Mouse (Mus musculus): Measurements from ENCODE around the gene Psmg3. TPM values are rescaled to one million over a fixed set of nuclear protein-coding genes. Genes with fewer than 3 reads are reported as not detected.
A peak's percentile ranks its signal among the peaks of the same experiment; 100 is the strongest.

Psmg3 gene
- polyA plus RNA-seq, 1 experiment from 2014 or later: 44.6 TPM

- Histone ChIP-seq H3K27me3 (ENCODE audit: control insufficient read depth, insufficient read depth, low read length) (no peaks in the 10 kb centered on the region), H3K9me3 (replicated peaks; ENCODE audit: control insufficient read depth, low read length) (no peaks in the 10 kb centered on the region), H3K4me3 (ENCODE audit: low read length) (no peak overlapping the region), H3K4me2 (ENCODE audit: low read depth, low read length) (no peak overlapping the region), H3K4me1 (ENCODE audit: control insufficient read depth, insufficient read depth, low read length) (no peaks in the 10 kb centered on the region), H3K9ac (ENCODE audit: low read length) (no peak overlapping the region), H3K27ac (ENCODE audit: low read length) (no peak overlapping the region), H3K36me3 (ENCODE audit: control insufficient read depth, insufficient read depth) (no peaks in the 10 kb centered on the region)
- 73% methylated on average over 7 of the region's 7 CpGs for WGBS
- ATAC-seq (replicated peaks; ENCODE audit: extremely low read depth, insufficient read depth, low FRiP score): no peak
Measured at GRCm38 (mm10) chr5:139835706-139836105, 9.0 kb upstream of the Psmg3 start.

DNA sequence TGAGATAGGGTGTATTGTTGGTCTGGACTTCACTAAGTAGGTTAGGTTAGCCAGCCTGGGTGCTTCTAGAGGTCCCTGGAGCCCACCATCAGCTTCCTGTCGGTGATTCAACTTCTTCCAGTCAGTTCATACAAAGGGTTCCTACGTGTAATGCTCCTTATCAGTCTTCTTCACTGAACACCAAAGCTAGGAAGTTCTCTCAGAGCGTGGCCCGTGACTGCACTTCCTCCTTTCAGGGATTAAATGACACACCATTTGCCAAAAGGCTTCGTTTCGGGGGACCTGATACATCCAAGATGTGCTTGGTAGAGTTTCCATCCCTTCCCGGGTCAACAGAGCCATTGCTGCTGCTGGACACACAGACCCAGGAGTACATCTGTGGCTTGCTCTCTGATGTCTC lies 5.4 kb upstream of the Psmg3 start:
- Histone ChIP-seq H3K4me3 (ENCODE audit: low read length) (no peak overlapping the region), H3K4me1 (ENCODE audit: control insufficient read depth, insufficient read depth, low read length) (no peaks in the 10 kb centered on the region), H3K9ac (ENCODE audit: low read length) (no peak overlapping the region), H3K9me3 (replicated peaks; ENCODE audit: control insufficient read depth, low read length) (no peaks in the 10 kb centered on the region), H3K27me3 (ENCODE audit: control insufficient read depth, insufficient read depth, low read length) (no peaks in the 10 kb centered on the region), H3K4me2 (ENCODE audit: low read depth, low read length) (no peak overlapping the region), H3K36me3 (ENCODE audit: control insufficient read depth, insufficient read depth) (no peaks in the 10 kb centered on the region), H3K27ac (ENCODE audit: low read length) (no peak overlapping the region)
- ATAC-seq (replicated peaks; ENCODE audit: extremely low read depth, insufficient read depth, low FRiP score): no peak
- 52% methylated on average over 7 of the region's 7 CpGs for WGBS

GRCm38 (mm10) chr5:139830734-139831133 lies 4.0 kb upstream of the Psmg3 start:
- H3K4me1 ChIP-seq (ENCODE audit: control insufficient read depth, insufficient read depth, low read length): peaks cover 4% of the 10 kb centered on the region
- H3K9ac ChIP-seq (ENCODE audit: low read length): no peak overlapping the region
- H3K27ac ChIP-seq (ENCODE audit: low read length): no peak overlapping the region
- no peak overlapping the region for H3K4me2 ChIP-seq (ENCODE audit: low read depth, low read length)
- H3K27me3 ChIP-seq (ENCODE audit: control insufficient read depth, insufficient read depth, low read length): no peaks in the 10 kb centered on the region
- H3K9me3 ChIP-seq (replicated peaks; ENCODE audit: control insufficient read depth, low read length): no peaks in the 10 kb centered on the region
- no peak for ATAC-seq (replicated peaks; ENCODE audit: extremely low read depth, insufficient read depth, low FRiP score)
- no peak overlapping the region for H3K4me3 ChIP-seq (ENCODE audit: low read length)
- H3K36me3 ChIP-seq (ENCODE audit: control insufficient read depth, insufficient read depth): no peaks in the 10 kb centered on the region
- 75% methylated on average over 3 of the region's 3 CpGs for WGBS

- Histone ChIP-seq H3K4me2 (ENCODE audit: low read depth, low read length) (no peak overlapping the region), H3K27ac (ENCODE audit: low read length) (no peak overlapping the region), H3K27me3 (ENCODE audit: control insufficient read depth, insufficient read depth, low read length) (no peaks in the 10 kb centered on the region), H3K4me1 (ENCODE audit: control insufficient read depth, insufficient read depth, low read length) (peaks cover 11% of the 10 kb centered on the region), H3K36me3 (ENCODE audit: control insufficient read depth, insufficient read depth) (no peaks in the 10 kb centered on the region), H3K9me3 (replicated peaks; ENCODE audit: control insufficient read depth, low read length) (no peaks in the 10 kb centered on the region), H3K9ac (ENCODE audit: low read length) (no peak overlapping the region), H3K4me3 (ENCODE audit: low read length) (no peak overlapping the region)
- WGBS: 66% methylated on average over 13 of the region's 13 CpGs
- no peak for ATAC-seq (replicated peaks; ENCODE audit: extremely low read depth, insufficient read depth, low FRiP score)
Measured at GRCm38 (mm10) chr5:139829384-139829783, 2.7 kb upstream of the Psmg3 start.

DNA sequence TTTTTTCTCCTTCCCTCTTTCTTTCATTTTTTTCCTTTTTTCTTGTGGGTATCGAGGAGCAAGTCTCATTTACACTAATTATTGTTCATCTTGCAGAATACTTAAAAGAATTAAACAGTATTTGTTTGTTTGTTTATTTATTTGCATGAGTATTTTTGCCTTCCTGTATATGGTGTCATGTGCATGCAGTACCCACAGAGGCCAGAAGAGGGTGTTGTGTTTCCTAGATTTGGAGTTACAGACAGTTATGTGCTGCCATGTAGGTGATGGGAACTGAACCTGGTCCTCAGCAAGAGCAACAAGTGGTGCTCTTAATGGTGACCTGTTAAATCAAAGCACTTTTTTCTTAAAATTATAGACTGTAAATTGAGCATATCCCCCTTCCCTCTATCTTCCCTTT lies 908 bp upstream of the Psmg3 start:
- Histone ChIP-seq H3K9me3 (replicated peaks; ENCODE audit: control insufficient read depth, low read length) (no peaks in the 10 kb centered on the region), H3K4me2 (ENCODE audit: low read depth, low read length) (no peak overlapping the region), H3K36me3 (ENCODE audit: control insufficient read depth, insufficient read depth) (peaks cover 10% of the 10 kb centered on the region), H3K4me3 (ENCODE audit: low read length) (no peak overlapping the region), H3K27me3 (ENCODE audit: control insufficient read depth, insufficient read depth, low read length) (no peaks in the 10 kb centered on the region), H3K9ac (ENCODE audit: low read length) (no peak overlapping the region), H3K4me1 (ENCODE audit: control insufficient read depth, insufficient read depth, low read length) (peaks cover 11% of the 10 kb centered on the region), H3K27ac (ENCODE audit: low read length) (no peak overlapping the region)
- ATAC-seq (replicated peaks; ENCODE audit: extremely low read depth, insufficient read depth, low FRiP score): no peak
- 92% methylated on average over 1 of the region's 1 CpGs for WGBS

- Histone ChIP-seq H3K4me2 (ENCODE audit: low read depth, low read length) (peak overlapping the region; percentile 88), H3K27ac (ENCODE audit: low read length) (no peak overlapping the region), H3K27me3 (ENCODE audit: control insufficient read depth, insufficient read depth, low read length) (no peaks in the 10 kb centered on the region), H3K36me3 (ENCODE audit: control insufficient read depth, insufficient read depth) (peaks cover 14% of the 10 kb centered on the region), H3K9ac (ENCODE audit: low read length) (peak overlapping the region; percentile 91), H3K4me3 (ENCODE audit: low read length) (peak overlapping the region; percentile 93), H3K4me1 (ENCODE audit: control insufficient read depth, insufficient read depth, low read length) (peaks cover 11% of the 10 kb centered on the region), H3K9me3 (replicated peaks; ENCODE audit: control insufficient read depth, low read length) (no peaks in the 10 kb centered on the region)
- ATAC-seq (replicated peaks; ENCODE audit: extremely low read depth, insufficient read depth, low FRiP score): no peak
- 40% methylated on average over 11 of the region's 11 CpGs for WGBS
Measured at GRCm38 (mm10) chr5:139825947-139826346, 738 bp downstream of the Psmg3 start.

- 90% methylated on average over 10 of the region's 10 CpGs for WGBS
- Histone ChIP-seq H3K4me1 (ENCODE audit: control insufficient read depth, insufficient read depth, low read length) (peaks cover 11% of the 10 kb centered on the region), H3K4me2 (ENCODE audit: low read depth, low read length) (no peak overlapping the region), H3K9me3 (replicated peaks; ENCODE audit: control insufficient read depth, low read length) (no peaks in the 10 kb centered on the region), H3K27ac (ENCODE audit: low read length) (no peak overlapping the region), H3K36me3 (ENCODE audit: control insufficient read depth, insufficient read depth) (peaks cover 14% of the 10 kb centered on the region), H3K27me3 (ENCODE audit: control insufficient read depth, insufficient read depth, low read length) (no peaks in the 10 kb centered on the region), H3K9ac (ENCODE audit: low read length) (no peak overlapping the region), H3K4me3 (ENCODE audit: low read length) (no peak overlapping the region)
- no peak for ATAC-seq (replicated peaks; ENCODE audit: extremely low read depth, insufficient read depth, low FRiP score)
Measured at GRCm38 (mm10) chr5:139824531-139824930, 2.2 kb downstream of the Psmg3 start.

DNA sequence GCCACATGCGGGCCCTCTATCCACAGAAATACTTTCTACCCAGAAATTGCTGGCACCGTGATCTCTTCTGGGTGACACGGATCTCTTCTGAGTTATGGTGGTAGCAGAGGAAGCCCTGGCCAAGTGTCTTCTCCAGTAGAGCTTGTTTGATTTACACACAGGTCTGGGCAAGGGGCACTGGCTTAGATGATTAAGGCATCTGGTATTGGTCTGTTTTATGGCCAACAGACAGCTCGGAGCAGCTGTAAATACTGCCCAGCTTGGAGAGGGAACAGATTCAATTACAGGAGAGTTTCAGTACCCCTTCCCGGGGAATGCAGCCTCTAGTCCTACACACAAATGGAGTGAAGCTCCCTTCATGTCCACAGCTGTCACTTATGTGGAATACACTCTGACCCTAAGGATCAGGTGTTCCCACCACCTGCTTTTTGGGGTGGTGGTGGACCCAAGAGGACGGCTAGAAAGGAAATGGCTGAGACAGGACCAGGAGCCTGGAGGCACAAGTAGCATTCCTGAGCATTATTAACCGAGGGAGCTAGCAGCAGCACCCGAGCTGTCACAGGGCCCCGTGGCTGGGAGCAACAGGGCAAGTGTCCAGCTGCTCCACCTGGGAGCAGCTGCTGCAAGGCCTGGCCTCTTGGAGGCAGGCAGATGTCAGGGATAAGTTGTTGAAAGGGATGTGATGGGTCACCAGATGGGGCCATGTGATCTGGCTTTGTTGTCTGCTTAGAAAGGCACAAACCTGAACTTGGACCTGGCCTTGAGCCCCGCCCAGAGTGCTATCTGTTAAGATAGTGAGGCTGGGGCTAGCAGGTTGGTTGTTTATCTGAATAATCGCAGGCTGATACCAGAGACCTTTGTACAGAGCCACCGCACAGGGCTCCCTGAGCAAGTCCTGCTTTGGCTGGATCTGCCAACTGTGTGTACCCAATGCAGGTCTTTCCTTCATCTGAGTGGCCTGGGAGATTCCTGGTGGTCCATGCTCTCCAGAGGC lies 4.9 kb downstream of the Psmg3 start:
- H3K27me3 ChIP-seq (ENCODE audit: control insufficient read depth, insufficient read depth, low read length): no peaks in the 10 kb centered on the region
- H3K9me3 ChIP-seq (replicated peaks; ENCODE audit: control insufficient read depth, low read length): no peaks in the 10 kb centered on the region
- peaks cover 11% of the 10 kb centered on the region for H3K4me1 ChIP-seq (ENCODE audit: control insufficient read depth, insufficient read depth, low read length)
- H3K9ac ChIP-seq (ENCODE audit: low read length): no peak overlapping the region
- H3K36me3 ChIP-seq (ENCODE audit: control insufficient read depth, insufficient read depth): peaks cover 14% of the 10 kb centered on the region
- no peak overlapping the region for H3K27ac ChIP-seq (ENCODE audit: low read length)
- H3K4me3 ChIP-seq (ENCODE audit: low read length): no peak overlapping the region
- 75% methylated on average over 12 of the region's 12 CpGs for WGBS
- H3K4me2 ChIP-seq (ENCODE audit: low read depth, low read length): no peak overlapping the region
- no peak for ATAC-seq (replicated peaks; ENCODE audit: extremely low read depth, insufficient read depth, low FRiP score)

DNA sequence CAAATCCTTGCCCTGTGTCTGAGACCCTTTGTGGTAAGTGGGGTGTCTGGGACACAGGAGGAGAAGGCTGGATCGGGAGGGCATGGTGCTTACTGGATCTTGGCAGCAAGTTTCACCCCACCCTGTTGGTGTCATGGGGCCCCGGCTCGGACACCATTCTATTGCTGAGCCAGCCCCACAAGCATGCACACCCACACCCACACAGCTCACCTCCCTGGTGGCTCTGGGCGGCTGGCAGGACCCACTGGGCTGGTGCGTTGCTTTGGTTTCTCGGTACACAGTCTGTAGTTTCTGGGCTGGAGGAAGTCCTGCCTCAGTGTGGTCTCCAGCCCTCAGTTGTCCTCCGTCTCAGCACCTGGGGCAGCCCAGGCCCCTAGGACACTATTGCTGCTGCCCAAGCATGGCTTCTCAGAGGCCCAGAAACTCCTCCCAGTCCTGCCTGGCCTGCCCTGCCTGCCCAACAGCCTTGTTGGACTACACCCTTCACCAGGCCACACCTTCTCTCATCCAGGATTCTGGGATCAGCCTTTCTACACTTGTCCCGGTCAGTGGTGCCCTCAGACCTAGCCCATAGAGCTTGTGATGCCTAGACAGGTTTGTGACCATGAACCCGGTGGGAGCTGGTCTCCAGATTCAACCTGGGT lies 7.0 kb downstream of the Psmg3 start, which contains the start of gene Tmem184a:
TSS of gene Tmem184a (minus strand) at position 380 of the 644 bp plus-strand sequence.
- Histone ChIP-seq H3K27me3 (ENCODE audit: control insufficient read depth, insufficient read depth, low read length) (no peaks in the 10 kb centered on the region), H3K36me3 (ENCODE audit: control insufficient read depth, insufficient read depth) (peaks cover 14% of the 10 kb centered on the region), H3K9ac (ENCODE audit: low read length) (no peak within 1 kb of the TSS), H3K4me3 (ENCODE audit: low read length) (no peak within 1 kb of the TSS), H3K4me2 (ENCODE audit: low read depth, low read length) (no peak within 1 kb of the TSS), H3K4me1 (ENCODE audit: control insufficient read depth, insufficient read depth, low read length) (peaks cover 4% of the 10 kb centered on the region; the same call in 1 of the 2 replicates), H3K27ac (ENCODE audit: low read length) (no peak within 1 kb of the TSS), H3K9me3 (replicated peaks; ENCODE audit: control insufficient read depth, low read length) (no peaks in the 10 kb centered on the region)
- WGBS: 70% methylated on average over 9 of the region's 9 CpGs
- ATAC-seq (replicated peaks; ENCODE audit: extremely low read depth, insufficient read depth, low FRiP score): no peak

Data from heart, embryonic 16.5 days (tissue).